In the genomic region with DNA sequence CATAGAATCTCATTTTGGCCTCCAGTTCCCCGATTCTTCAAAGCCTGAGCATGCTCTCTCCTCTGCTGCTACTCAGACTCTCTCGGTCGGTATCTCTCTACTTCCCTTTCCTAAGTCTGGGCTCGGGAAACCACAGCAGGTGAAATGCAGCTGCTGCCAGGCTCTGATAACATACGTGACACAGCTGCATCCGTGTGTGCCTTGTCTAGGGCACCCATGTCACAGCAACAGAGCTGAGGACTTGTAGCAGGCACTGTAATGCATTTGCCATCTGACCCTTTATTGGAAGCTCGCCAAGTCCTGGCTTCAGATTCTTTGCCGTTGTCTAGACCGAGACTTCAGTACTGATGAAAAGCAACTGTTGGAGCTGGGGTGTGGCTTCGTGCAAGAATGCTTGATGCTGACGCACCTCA, we compare ENCODE assay signal across 8 mouse cellular contexts. TPM values are rescaled to one million over a fixed set of nuclear protein-coding genes. Genes with fewer than 3 reads are reported as not detected.
DNase-seq lines count a peak whose midpoint lies in the region; ATAC-seq lines count a peak whose summit lies in the region.

No protein-coding gene starts in this region.

- peak overlapping the region; percentile 51 for H3K4me2 ChIP-seq in heart, embryonic 11.5 days
- H3K4me2 ChIP-seq in midbrain, embryonic 13.5 days (replicated peaks) = peak overlapping the region; percentile 7; the same call in 1 of the 2 replicates

- 19% methylated on average over 11 of the region's 11 CpGs for WGBS in heart, embryonic 11.5 days (ENCODE audit: insufficient replicate concordance)
- 62% methylated on average over 11 of the region's 11 CpGs for WGBS in midbrain, embryonic 13.5 days

- no peak overlapping the region for H3K9ac ChIP-seq in heart, embryonic 11.5 days (ENCODE audit: low read depth, low read length)
- 0 out of 2 replicates have a peak overlapping the region, but pooled peaks have one; percentile 36 for H3K9ac ChIP-seq in midbrain, embryonic 13.5 days (replicated peaks)

- H3K27me3 ChIP-seq in heart, embryonic 11.5 days (ENCODE audit: control insufficient read depth, insufficient read depth, low read length) = no peaks in the 10 kb centered on the region
- no peaks in the 10 kb centered on the region for H3K27me3 ChIP-seq in midbrain, embryonic 13.5 days

- ATAC-seq in heart, embryonic 11.5 days (replicated peaks; ENCODE audit: insufficient number of reproducible peaks, low FRiP score, low TSS enrichment) = peak; percentile 67
- ATAC-seq in midbrain, embryonic 13.5 days = peak; percentile 78

- peaks cover 16% of the 10 kb centered on the region for H3K4me1 ChIP-seq in heart, embryonic 11.5 days (ENCODE audit: control insufficient read depth, insufficient read depth, low read length)
- H3K4me1 ChIP-seq in midbrain, embryonic 13.5 days (replicated peaks) = peaks cover 12% of the 10 kb centered on the region

- H3K4me3 ChIP-seq in heart, embryonic 11.5 days (ENCODE audit: low read depth, low read length) = 0 out of 2 replicates have a peak overlapping the region, but pooled peaks have one; percentile 14
- H3K4me3 ChIP-seq in midbrain, embryonic 13.5 days (replicated peaks) = no peak overlapping the region

- no peaks in the 10 kb centered on the region for H3K9me3 ChIP-seq in heart, embryonic 11.5 days (replicated peaks; ENCODE audit: control insufficient read depth, low read length)
- no peaks in the 10 kb centered on the region for H3K9me3 ChIP-seq in midbrain, embryonic 13.5 days

- peak overlapping the region; percentile 80 for H3K27ac ChIP-seq in heart, embryonic 11.5 days (ENCODE audit: low read depth, low read length)
- peak overlapping the region; percentile 64 for H3K27ac ChIP-seq in midbrain, embryonic 13.5 days

- intact Hi-C loops in left cerebral cortex, postnatal 14 days (cut with DNase I) = no loop called here

- H3K36me3 ChIP-seq in heart, embryonic 11.5 days (ENCODE audit: control insufficient read depth, insufficient read depth, low read length) = peaks cover 3% of the 10 kb centered on the region
- peaks cover 16% of the 10 kb centered on the region for H3K36me3 ChIP-seq in midbrain, embryonic 13.5 days

- peak; percentile 31 to 40 for DNase-seq in left cerebral cortex, postnatal 14 days (ENCODE audit: low spot score in 2 of 2)
- no peak for DNase-seq in left cerebral cortex, adult 11 months (ENCODE audit: low spot score)
- DNase-seq in c-Kit-positive CD71-positive TER-119-positive erythroid progenitor cells, embryonic 14.5 days (ENCODE audit: low spot score) = peak; percentile 27
- peak; percentile 67 to 75 for DNase-seq in kidney, postnatal 4 days
- peak; percentile 45 for DNase-seq in thymus, postnatal 25 days
- no peak for DNase-seq in adrenal gland, postnatal 25 days

RNA-seq across cellular contexts. Expression of a gene that starts 29.5 kb away (rescaled TPM):
- 10 to 100 TPM; 45.8 to 50.8 TPM for total RNA-seq in left cerebral cortex, postnatal 14 days (2021)
- 98.5 and 105 TPM in 2 replicates for polyA plus RNA-seq in heart, embryonic 11.5 days (2014; fragmentation: Nextera tagmentation; extraction: Ambion mirVana)
- polyA plus RNA-seq in midbrain, embryonic 13.5 days (2015; fragmentation: Nextera tagmentation; extraction: Ambion mirVana) = 78.8 and 86.0 TPM in 2 replicates
- 48.7 and 53.2 TPM in 2 replicates for total RNA-seq in adrenal gland, postnatal 25 days (2021)

Comparison
In these comparisons a context has a peak if more than half of its experiments do, and no peak if none do; other contexts are left out.
1. DNase-seq: peak in left cerebral cortex, postnatal 14 days (2 of 2), c-Kit-positive CD71-positive TER-119-positive erythroid progenitor cells, embryonic 14.5 days (single experiment), kidney, postnatal 4 days (2 of 2) and thymus, postnatal 25 days (single experiment); none in left cerebral cortex, adult 11 months (single experiment) and adrenal gland, postnatal 25 days (single experiment).